Mouse (Mus musculus) Muller cell, postnatal 12 days (primary cell): ENCODE measurements around the gene Ntm.
A peak's percentile ranks its signal among the peaks of the same experiment; 100 is the strongest.

Experiments
- DNase-seq: peaks from one replicate; pipeline ENCODE4 v3.0.0-alpha.2; 2015; ENCODE audit errors: inconsistent ontology term

Gene Ntm

GRCm38 (mm10) chr9:29325137-29325536 is 637.8 kb downstream of the Ntm start:
- no peak for DNase-seq

GRCm38 (mm10) chr9:29319197-29319596 is 643.7 kb downstream of the Ntm start:
- no peak for DNase-seq

- no peak for DNase-seq
Measured at GRCm38 (mm10) chr9:29318676-29319162, 644.2 kb downstream of the Ntm start.

- DNase-seq = peak; percentile 49
Measured at GRCm38 (mm10) chr9:29317623-29318022, 645.3 kb downstream of the Ntm start.

GRCm38 (mm10) chr9:29315842-29316241 is 647.1 kb downstream of the Ntm start:
- DNase-seq = peak; percentile 65

GRCm38 (mm10) chr9:29306961-29307360 is 656.0 kb downstream of the Ntm start:
- no peak for DNase-seq

- no peak for DNase-seq
Measured at GRCm38 (mm10) chr9:29298340-29298739, 664.6 kb downstream of the Ntm start.

- DNase-seq = no peak
Measured at GRCm38 (mm10) chr9:29296752-29297151, 666.2 kb downstream of the Ntm start.

- DNase-seq = no peak
Measured at GRCm38 (mm10) chr9:29288003-29288704, 674.8 kb downstream of the Ntm start.

- no peak for DNase-seq
Measured at GRCm38 (mm10) chr9:29285144-29285543, 677.8 kb downstream of the Ntm start.

- DNase-seq = no peak
Measured at GRCm38 (mm10) chr9:29272861-29273260, 690.1 kb downstream of the Ntm start.

GRCm38 (mm10) chr9:29269988-29270387 is 693.0 kb downstream of the Ntm start:
- no peak for DNase-seq

GRCm38 (mm10) chr9:29269277-29269646 is 693.7 kb downstream of the Ntm start:
- no peak for DNase-seq

GRCm38 (mm10) chr9:29268583-29269276 is 694.2 kb downstream of the Ntm start:
- no peak for DNase-seq

- no peak for DNase-seq
Measured at GRCm38 (mm10) chr9:29267663-29268062, 695.3 kb downstream of the Ntm start.

- no peak for DNase-seq
Measured at GRCm38 (mm10) chr9:29265177-29265576, 697.8 kb downstream of the Ntm start.

GRCm38 (mm10) chr9:29262836-29263235 is 700.1 kb downstream of the Ntm start:
- DNase-seq = peak; percentile 48

- peak; percentile 79 for DNase-seq
Measured at GRCm38 (mm10) chr9:29252866-29253265, 710.1 kb downstream of the Ntm start.

GRCm38 (mm10) chr9:29250813-29251212 is 712.1 kb downstream of the Ntm start:
- DNase-seq = no peak

GRCm38 (mm10) chr9:29247812-29248211 is 715.1 kb downstream of the Ntm start:
- DNase-seq = no peak

- DNase-seq = no peak
Measured at GRCm38 (mm10) chr9:29244006-29244405, 718.9 kb downstream of the Ntm start.

GRCm38 (mm10) chr9:29242497-29243422 is 720.2 kb downstream of the Ntm start:
- no peak for DNase-seq
